Mouse (Mus musculus): ENCODE results near the gene Spata7.

Gene Spata7

DNA sequence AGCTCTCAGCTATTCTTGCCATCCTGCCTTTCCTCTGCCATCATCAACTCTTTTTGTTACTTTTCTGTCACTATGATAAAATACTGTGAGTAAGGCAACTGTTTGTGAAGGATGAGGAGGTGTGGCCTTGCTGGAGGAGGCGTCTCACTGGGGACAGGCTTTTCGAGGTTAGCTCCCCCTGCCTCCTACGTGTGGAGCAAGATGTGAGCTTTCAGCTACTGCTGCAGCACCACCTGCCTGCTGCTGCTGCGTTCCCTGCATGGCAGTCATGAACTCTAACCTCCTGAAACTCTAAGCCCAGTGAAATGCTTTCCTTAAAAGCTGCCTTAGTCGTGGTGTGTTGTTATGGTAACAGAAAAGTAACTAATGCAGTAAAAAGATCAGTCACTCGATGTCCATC, 45.9 kb downstream of the Spata7 start:
- DNase-seq (ENCODE audit: low spot score) = no peak

DNA sequence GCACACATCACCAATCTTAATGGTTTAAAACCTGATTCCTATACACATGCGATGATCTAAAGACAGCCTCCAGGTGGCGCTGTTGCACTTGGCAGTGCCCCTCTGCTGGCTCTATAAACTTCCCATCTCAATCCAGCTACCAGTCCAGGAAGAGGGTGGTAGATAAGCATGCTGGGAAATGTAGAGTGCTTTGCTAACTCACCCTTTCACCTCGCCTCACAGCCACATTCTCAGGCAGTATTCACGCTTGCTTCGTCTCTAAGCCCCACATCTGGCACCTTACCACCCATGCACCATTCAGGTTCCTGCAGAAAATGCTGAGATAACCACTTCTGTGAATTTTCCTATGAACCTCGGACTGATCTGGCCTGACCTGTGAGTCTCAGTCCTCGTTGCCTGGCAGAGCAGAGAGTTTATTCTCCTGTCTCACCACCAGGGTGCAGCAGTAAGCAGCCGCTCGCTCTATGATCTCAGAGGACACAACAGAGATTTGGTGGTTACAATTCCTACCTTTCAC, 46.7 kb downstream of the Spata7 start:
- peak; percentile 85 for DNase-seq (ENCODE audit: low spot score)

DNA sequence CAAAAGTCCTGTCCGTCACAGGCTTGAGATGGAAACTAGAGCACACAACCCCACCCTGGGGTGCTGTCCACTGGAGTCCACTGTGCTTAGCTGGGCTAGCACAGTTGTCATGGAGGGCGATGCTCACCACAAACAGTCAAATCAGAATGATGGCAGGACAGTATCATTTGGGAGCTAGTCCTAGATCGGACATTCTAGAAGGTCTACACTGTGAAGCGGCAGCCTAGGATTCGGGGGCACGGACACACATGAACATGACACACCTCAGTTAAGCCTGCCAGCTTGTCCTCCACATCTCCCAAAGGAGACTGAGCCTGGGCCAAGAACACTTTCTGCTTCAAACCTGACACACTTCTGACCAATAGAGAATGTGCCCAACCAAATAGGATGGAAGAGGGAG, 48.9 kb downstream of the Spata7 start:
- no peak for DNase-seq (ENCODE audit: low spot score)

DNA sequence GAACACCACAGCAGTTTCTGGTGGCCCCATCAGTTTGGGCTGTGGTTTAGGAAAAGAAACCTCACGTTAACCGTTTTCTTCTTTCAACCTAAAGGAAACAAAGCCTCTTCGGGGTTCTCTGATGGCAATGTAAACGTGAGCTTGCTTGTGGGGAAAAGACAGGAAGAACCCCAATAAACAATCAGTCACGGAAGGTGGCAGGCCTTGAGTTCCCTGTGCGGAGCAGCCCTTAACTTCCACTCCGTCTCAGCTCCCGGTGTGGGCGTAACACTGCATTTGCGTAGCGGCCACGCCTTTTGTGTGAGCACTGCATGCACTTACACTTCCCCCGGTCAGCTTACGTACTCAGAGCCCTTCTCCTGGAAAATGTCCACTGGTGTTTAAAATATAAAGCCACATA, 49.4 kb downstream of the Spata7 start:
- DNase-seq (ENCODE audit: low spot score) = peak; percentile 13

DNA sequence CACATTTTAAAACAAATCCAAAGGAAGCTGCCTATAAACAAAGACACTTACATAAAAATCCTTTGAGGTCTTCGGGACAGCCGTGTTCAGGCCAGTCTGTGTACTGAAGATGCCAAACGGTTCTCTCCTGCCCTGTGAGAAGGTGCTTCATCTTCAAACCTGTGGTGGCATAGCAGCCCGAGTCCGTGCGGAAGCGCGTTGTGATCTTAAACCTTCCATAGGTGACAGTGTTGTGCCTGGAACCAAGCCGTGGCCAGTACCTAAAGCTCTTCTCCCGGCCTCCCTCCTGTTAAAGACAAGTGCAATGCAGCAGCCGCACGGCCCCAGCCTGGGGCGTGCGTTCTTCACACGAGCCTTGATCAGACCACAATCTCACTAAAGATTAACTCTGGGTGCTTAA, 51.9 kb downstream of the Spata7 start:
- no peak for DNase-seq (ENCODE audit: low spot score)

DNA sequence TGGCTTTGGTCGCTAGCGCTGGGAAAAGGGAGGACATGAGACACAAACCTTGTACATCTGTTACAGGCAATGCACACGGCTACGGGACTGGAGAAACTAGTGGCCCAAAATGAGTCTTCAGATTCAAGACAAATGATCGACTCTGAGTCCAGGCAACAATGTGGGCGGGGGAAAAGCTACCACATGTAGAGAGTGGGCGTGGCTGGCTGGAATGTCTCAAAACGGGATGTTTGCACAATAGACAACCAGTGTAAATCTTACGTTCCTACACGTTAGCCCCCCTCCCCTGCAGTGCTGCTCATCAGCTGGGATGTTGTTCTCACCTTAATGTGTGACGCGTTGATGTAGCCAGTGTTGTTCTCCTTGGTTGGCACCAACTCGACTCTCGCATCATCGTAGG, 54.2 kb downstream of the Spata7 start:
- no peak for DNase-seq (ENCODE audit: low spot score)

DNA sequence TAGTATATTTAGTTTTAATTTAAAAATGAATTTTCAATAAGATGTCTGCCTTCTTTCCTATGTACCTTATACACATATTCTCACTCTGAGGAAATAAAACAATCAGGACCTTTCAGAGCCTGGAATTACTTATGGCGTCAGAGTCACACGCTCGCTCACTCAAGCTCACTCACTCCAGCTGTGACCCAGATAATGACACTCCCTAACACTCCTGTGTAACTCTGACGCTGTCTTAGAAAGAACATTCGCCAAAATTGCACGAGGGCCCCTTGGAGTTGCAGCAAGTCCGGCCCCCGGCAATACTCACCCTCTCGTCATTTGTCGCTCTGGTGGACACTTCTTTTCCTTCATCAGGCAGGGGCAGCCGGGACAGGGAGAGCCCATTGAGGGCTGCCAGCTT, 55.2 kb downstream of the Spata7 start:
- DNase-seq (ENCODE audit: low spot score) = no peak

DNA sequence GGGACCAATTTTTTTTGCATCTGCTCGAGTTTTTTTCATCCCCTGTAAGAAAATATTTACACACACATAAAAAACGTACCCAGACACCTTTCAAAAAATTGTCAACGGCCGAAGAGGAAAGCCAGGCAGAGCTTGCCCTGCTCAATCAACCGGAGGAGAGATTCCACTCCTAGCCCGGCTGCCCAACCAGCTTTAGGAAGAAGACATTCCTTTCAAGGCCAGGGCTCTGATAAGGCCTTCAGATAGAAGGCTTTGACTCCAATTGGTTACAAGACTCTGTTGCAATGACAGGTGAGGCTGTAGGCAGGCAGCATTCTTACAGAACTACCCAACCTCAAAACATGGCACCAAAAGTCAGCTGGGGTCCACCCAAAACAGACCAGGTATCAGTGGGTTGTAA, 55.6 kb downstream of the Spata7 start:
- DNase-seq (ENCODE audit: low spot score) = no peak

DNA sequence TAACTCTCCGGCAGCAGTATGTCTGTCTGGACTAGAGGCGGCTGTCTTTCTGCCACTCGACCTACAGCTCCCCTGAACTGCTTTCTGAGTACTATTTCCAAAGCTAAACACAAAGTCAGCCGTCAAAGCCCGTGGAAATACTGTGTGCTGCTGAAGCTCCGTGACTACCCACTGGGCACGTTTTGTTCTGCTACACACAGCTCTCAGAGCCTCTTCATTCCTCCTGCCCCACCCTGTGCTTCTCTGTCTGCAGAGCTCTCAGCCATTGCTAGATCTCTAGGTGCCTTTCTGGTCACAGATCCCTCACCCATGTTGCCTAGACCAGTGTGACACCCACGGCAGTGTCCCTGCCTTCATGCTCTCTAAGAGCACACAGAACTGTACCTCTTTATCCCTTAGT, 62.3 kb downstream of the Spata7 start:
- no peak for DNase-seq (ENCODE audit: low spot score)

DNA sequence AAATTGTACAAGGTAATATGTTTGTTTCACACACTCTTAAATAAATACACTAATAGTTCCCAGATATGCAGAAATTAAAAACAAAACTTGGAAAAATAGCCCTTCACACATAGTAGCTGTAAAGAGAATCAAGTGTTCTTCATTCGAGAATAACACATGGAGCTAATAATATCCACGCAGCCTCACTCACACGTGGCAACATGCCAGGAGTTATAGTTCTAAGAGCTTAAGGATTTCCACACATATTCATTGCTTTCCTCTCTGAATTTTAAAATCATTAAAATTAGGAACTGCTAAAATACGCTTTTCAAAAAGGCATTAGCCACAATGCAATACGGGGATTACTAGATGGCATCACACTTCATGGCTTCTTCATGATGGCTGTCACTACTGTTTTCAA, 69.2 kb downstream of the Spata7 start:
- no peak for DNase-seq (ENCODE audit: low spot score)

DNA sequence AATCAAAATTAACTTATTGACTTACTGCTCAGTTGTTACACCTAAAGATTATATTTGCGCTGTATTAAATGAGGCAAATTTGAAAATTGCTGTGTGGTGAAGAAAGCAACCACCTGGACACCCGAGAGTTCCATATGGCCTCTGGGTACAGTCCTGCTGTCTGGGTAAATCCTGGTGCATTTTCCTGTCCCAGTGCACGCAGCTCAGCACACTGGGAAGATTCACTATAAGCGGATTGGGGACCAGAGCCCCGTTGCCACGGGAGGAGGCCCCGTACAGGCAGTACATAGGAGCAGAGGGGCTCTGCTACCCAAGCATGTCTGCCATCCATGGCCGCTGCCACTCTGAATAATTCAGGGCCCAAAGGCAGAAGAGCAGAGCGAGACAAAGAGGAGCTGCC, 73.6 kb downstream of the Spata7 start:
- DNase-seq (ENCODE audit: low spot score) = no peak

DNA sequence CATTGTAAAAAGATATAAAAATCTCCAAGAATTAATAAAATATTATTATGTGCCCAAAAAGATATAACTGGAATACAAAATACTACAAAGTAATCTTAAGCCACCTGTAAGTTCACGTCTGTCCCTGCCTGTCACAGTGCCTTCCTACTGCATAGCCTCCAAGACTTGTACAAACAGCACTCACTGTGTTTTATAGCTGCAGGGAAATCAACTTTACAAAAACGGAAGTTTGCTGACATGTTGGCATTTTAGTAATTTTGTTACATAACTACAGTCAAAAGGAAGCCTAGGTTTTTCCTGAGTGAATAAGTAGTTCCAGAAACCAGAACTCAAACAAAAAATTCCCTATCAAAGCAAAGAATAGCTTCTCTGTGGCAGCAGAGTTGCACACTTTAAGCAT, 75.6 kb downstream of the Spata7 start:
- DNase-seq (ENCODE audit: low spot score) = no peak

DNA sequence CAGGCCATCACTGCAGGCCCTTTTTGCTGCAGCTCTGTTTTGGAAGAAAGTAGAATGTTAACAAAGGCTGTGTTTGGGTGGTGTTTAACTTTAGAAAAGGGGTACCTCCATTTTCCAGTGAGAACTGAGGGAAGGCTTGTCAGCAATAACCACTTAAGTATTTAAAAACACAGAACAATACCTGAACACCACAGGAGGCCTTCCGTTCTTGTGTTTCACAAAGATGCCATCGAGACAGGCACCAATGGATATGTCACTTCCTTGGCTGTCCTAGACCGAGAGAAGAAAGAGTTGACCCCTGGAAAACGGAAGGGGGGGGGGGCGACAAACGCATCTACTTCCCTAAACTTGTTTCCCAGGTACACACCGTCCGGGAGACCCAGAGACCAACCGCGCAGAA, 76.0 kb downstream of the Spata7 start:
- DNase-seq (ENCODE audit: low spot score) = no peak

DNA sequence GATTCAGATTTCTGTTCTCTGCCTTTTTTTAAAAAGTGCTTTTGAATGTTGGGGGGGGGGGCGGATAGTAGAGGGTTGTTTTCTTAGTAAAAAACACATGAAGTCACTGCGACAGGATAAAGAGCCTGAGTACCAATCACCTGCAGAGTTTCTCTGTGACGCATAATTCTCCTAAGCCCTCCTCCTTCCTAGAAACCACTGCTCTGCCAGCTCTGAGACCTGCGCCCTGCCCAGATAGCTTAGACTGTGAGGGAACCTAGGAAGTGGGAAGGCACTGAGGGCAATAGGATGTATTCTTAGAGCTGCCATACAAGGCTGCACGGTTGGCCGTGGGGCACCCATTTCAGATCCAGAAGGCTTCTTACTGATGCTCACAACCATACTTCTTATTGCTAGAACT, 84.9 kb downstream of the Spata7 start:
- DNase-seq (ENCODE audit: low spot score) = no peak

DNA sequence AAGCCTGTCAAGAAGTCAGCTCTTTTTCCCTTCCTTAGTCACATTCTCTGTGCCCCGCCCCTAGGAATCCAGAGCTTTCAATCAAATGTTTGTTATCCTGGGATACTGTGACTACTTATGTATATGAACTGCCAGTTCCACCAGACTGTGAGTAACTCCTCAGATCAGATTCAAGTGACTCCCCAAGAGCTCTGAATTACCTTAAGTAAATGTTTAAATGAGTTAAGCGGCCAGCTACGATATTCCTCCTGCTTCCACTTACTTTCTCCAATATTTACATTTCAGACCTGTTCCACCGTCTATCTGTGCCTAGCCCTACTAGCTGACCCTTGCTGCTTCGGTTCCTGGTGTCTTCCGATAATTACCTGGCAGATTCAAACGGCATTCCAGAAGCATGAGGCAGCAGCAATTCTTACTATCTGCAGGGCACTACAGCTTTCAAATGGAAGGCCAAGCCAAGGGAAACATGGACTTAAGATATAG, 85.7 kb downstream of the Spata7 start:
- DNase-seq (ENCODE audit: low spot score) = peak; percentile 35

DNA sequence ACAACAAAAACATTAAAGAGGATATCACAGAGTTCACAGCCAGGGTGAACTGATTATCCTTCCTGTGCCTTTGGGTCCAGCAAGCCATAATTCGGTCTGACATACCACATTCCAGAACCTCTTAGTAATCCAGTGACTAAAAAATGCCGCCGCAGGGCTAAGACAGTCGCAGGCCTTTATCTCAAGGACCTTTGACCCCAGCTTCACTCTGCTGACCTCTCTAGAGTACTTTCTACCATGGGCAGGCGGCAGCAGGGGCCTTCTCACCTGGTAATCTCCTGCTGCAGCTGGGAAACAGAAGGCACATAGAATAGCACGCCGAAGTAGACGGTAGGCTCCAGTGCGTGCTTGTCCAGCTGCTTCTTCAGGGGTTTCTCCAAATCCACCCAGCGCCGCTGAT, 86.8 kb downstream of the Spata7 start:
- DNase-seq (ENCODE audit: low spot score) = peak; percentile 70

DNA sequence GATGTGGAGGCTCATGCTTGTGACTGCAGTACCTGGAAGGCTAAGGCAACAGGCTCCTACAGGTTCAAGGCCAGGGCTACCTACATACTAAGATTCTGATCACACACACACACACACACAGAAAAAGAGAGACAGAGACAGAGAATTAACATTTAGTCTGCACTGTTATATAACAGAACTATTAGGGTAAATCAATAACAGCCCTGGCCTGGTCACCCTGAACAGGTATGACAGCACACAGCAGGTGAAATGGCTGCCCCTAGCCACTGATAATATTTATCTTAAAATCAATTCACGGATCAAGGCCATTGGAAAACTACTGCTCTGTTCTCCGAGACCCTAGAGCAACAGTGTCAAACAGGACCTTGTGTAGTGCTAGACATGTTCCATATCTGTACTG, 88.2 kb downstream of the Spata7 start:
- DNase-seq (ENCODE audit: low spot score) = no peak
